9 mouse cellular contexts compared by ENCODE assay signal in the genomic region with DNA sequence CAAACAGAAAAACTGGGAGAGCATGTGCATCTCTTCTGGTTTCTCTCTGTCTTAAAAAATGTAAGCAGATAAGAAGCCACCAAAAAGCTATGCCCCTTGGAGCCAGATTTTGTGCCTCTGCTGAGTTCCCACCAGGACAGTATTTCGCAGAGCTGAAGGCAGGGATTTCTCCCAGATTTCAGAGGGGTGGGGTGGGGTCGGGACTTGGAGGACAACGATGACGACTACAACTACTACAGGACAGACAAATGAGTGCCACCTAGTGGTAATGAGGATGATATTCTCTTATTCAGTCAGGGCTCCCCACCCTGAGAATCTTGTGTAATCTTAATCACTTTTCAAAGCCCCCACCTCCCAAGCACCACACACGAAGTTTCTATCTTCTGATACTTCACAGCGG. TPM values are rescaled to one million over a fixed set of nuclear protein-coding genes. Genes with fewer than 3 reads are reported as not detected.
DNase-seq lines count a peak whose midpoint lies in the region; ATAC-seq and TF ChIP-seq lines count a peak whose summit lies in the region.
"Had no signal": no experiment of that assay in that cellular context is flagged by ENCODE, and none has a peak within 500 bp of the region (broad histone marks: within the 10 kb centered on the region; RNA-seq: fewer than 3 reads in every experiment).

No protein-coding gene starts in this region.

- peak; percentile 30 for DNase-seq in kidney, adult 2 months
- no peak for DNase-seq in kidney, adult 8-10 months
- DNase-seq in ES-CJ7 (ENCODE audit: low read depth, low spot score), result peak; percentile 63
- DNase-seq in limb, embryonic 14.5 days (ENCODE audit: low spot score), result peak; percentile 71
- DNase-seq in urinary bladder, postnatal 25 days (ENCODE audit: low spot score), result no peak
- DNase-seq in adrenal gland, postnatal 10 days, result no peak

- H3K27ac ChIP-seq in kidney, adult 2 months (ENCODE audit: insufficient read depth, low read depth, low read length), result no peak overlapping the region
- no peak overlapping the region for H3K27ac ChIP-seq in embryonic facial prominence, embryonic 15.5 days (replicated peaks)
- H3K27ac ChIP-seq in limb, embryonic 14.5 days (replicated peaks; ENCODE audit: low read depth, low read length), result no peak overlapping the region
- H3K27ac ChIP-seq in small intestine, adult 2 months (ENCODE audit: insufficient read depth, low read depth, low read length), result no peak overlapping the region
- H3K27ac ChIP-seq: liver, embryonic 15.5 days had no signal

- no peak overlapping the region for H3K9ac ChIP-seq in embryonic facial prominence, embryonic 15.5 days
- no peak overlapping the region for H3K9ac ChIP-seq in limb, embryonic 14.5 days (ENCODE audit: low read depth, low read length, severe bottlenecking)
- H3K9ac ChIP-seq: liver, embryonic 15.5 days had no signal

- no peaks in the 10 kb centered on the region for H3K9me3 ChIP-seq in embryonic facial prominence, embryonic 15.5 days (replicated peaks)
- H3K9me3 ChIP-seq in limb, embryonic 14.5 days (ENCODE audit: control insufficient read depth, low read length), result no peaks in the 10 kb centered on the region
- H3K9me3 ChIP-seq: liver, embryonic 15.5 days had no signal

- no peak for TF ChIP-seq POLR2A in kidney, adult 2 months (IDR thresholded peaks at IDR 0.05; ENCODE audit: low read depth, low read length)
- no peak for TF ChIP-seq POLR2A in limb, embryonic 14.5 days (IDR thresholded peaks at IDR 0.05; ENCODE audit: borderline replicate concordance, extremely low read depth, insufficient read depth, insufficient read length)
- no peak for TF ChIP-seq POLR2A in small intestine, adult 2 months (IDR thresholded peaks at IDR 0.05; ENCODE audit: low read depth, low read length)

- H3K4me3 ChIP-seq in kidney, adult 2 months (ENCODE audit: insufficient read depth, low read depth, low read length), result no peak overlapping the region
- no peak overlapping the region for H3K4me3 ChIP-seq in embryonic facial prominence, embryonic 15.5 days (replicated peaks)
- H3K4me3 ChIP-seq in limb, embryonic 14.5 days (replicated peaks; ENCODE audit: low read length), result no peak overlapping the region
- H3K4me3 ChIP-seq in small intestine, adult 2 months (ENCODE audit: low read depth, low read length), result no peak overlapping the region
- H3K4me3 ChIP-seq: liver, embryonic 15.5 days had no signal

- peak overlapping the region; percentile 34 for H3K4me2 ChIP-seq in embryonic facial prominence, embryonic 15.5 days (replicated peaks)
- no peak overlapping the region for H3K4me2 ChIP-seq in limb, embryonic 14.5 days (replicated peaks; ENCODE audit: low read depth, low read length, severe bottlenecking)
- H3K4me2 ChIP-seq: liver, embryonic 15.5 days had no signal

- TF ChIP-seq CTCF in kidney, adult 2 months (conservative IDR thresholded peaks at IDR 0.05; ENCODE audit: insufficient read depth, insufficient read length, low read depth, low read length), result peak; percentile 42
- peak; percentile 60; the same call in 1 of the 2 replicates for TF ChIP-seq CTCF in small intestine, adult 2 months (IDR thresholded peaks at IDR 0.05; ENCODE audit: extremely low read depth, insufficient read length, insufficient replicate concordance, low read depth, low read length)

- 17% methylated on average over 6 of the region's 6 CpGs for WGBS in kidney, adult 2 months
- 19% methylated on average over 6 of the region's 6 CpGs for WGBS in embryonic facial prominence, embryonic 15.5 days
- WGBS in limb, embryonic 14.5 days, result 24% methylated on average over 6 of the region's 6 CpGs
- 21% methylated on average over 6 of the region's 6 CpGs for WGBS in small intestine, adult 2 months

- H3K36me3 ChIP-seq in kidney, adult 2 months (ENCODE audit: control insufficient read depth, insufficient read depth, low read length), result no peaks in the 10 kb centered on the region
- no peaks in the 10 kb centered on the region for H3K36me3 ChIP-seq in embryonic facial prominence, embryonic 15.5 days
- no peaks in the 10 kb centered on the region for H3K36me3 ChIP-seq in limb, embryonic 14.5 days (ENCODE audit: control insufficient read depth, insufficient read depth, low read length)
- no peaks in the 10 kb centered on the region for H3K36me3 ChIP-seq in small intestine, adult 2 months (ENCODE audit: control insufficient read depth, insufficient read depth, low read length)
- H3K36me3 ChIP-seq: liver, embryonic 15.5 days had no signal

- H3K4me1 ChIP-seq in kidney, adult 2 months (ENCODE audit: control insufficient read depth, insufficient read depth, low read length), result no peaks in the 10 kb centered on the region
- no peaks in the 10 kb centered on the region for H3K4me1 ChIP-seq in embryonic facial prominence, embryonic 15.5 days
- H3K4me1 ChIP-seq in limb, embryonic 14.5 days (ENCODE audit: control insufficient read depth, insufficient read depth, low read length), result no peaks in the 10 kb centered on the region
- peaks cover 4% of the 10 kb centered on the region; the same call in 1 of the 2 replicates for H3K4me1 ChIP-seq in small intestine, adult 2 months (ENCODE audit: control insufficient read depth, insufficient read depth, insufficient read length, low read length)
- H3K4me1 ChIP-seq: liver, embryonic 15.5 days had no signal

- no peak for ATAC-seq in embryonic facial prominence, embryonic 15.5 days (ENCODE audit: insufficient number of reproducible peaks, low FRiP score, low TSS enrichment, low read depth)
- peak; percentile 37 for ATAC-seq in limb, embryonic 14.5 days (ENCODE audit: low FRiP score, low read depth)

- H3K27me3 ChIP-seq in kidney, adult 2 months (replicated peaks; ENCODE audit: control insufficient read depth, insufficient read depth, low read length), result no peaks in the 10 kb centered on the region
- no peaks in the 10 kb centered on the region for H3K27me3 ChIP-seq in embryonic facial prominence, embryonic 15.5 days
- no peaks in the 10 kb centered on the region for H3K27me3 ChIP-seq in limb, embryonic 14.5 days (ENCODE audit: control insufficient read depth, insufficient read depth, low read length)
- no peaks in the 10 kb centered on the region; the same call in 1 of the 2 replicates for H3K27me3 ChIP-seq in small intestine, adult 2 months (ENCODE audit: control insufficient read depth, insufficient read depth, low read length)
- H3K27me3 ChIP-seq: liver, embryonic 15.5 days had no signal

RNA-seq across cellular contexts. Expression of a gene that starts 1.0 kb away (rescaled TPM):
- polyA plus RNA-seq in kidney, adult 2 months (2012; rRNA removed), result not detected in 2 replicates
- polyA plus RNA-seq in embryonic facial prominence, embryonic 15.5 days (2015; fragmentation: Nextera tagmentation; extraction: Ambion mirVana), result 2.2 and 3.2 TPM in 2 replicates
- polyA plus RNA-seq in limb, embryonic 14.5 days (2012; rRNA removed), result 0.14 and 0.26 TPM in 2 replicates
- polyA plus RNA-seq in limb, embryonic 14.5 days (2014; fragmentation: Nextera tagmentation; extraction: Ambion mirVana), result 1.1 and 1.6 TPM in 2 replicates
- not detected in 2 replicates for polyA plus RNA-seq in small intestine, adult 2 months (2012; rRNA removed)
- total RNA-seq in adrenal gland, postnatal 10 days (2021), result under 1 TPM; 0.24 to 0.27 TPM
- polyA plus RNA-seq: liver, embryonic 15.5 days had no signal

RNA-seq across cellular contexts. Expression of a gene that starts 52.2 kb away (rescaled TPM):
- polyA plus RNA-seq in kidney, adult 2 months (2012; rRNA removed), result 0.03 and 0.08 TPM in 2 replicates
- 0.34 and 0.45 TPM in 2 replicates for polyA plus RNA-seq in embryonic facial prominence, embryonic 15.5 days (2015; fragmentation: Nextera tagmentation; extraction: Ambion mirVana)
- polyA plus RNA-seq in limb, embryonic 14.5 days (2012; rRNA removed), result 0.10 TPM in 2 replicates
- 0.10 TPM in 1 of 2 replicates, not detected in the other for polyA plus RNA-seq in limb, embryonic 14.5 days (2014; fragmentation: Nextera tagmentation; extraction: Ambion mirVana)
- 0.04 TPM in 1 of 2 replicates, not detected in the other for polyA plus RNA-seq in small intestine, adult 2 months (2012; rRNA removed)
- total RNA-seq in adrenal gland, postnatal 10 days (2021), result not detected
- polyA plus RNA-seq: liver, embryonic 15.5 days had no signal

Comparison
In these comparisons a context has a peak if more than half of its experiments do, and no peak if none do; other contexts are left out.
1. DNase-seq: peak in kidney, adult 2 months (single experiment), ES-CJ7 (single experiment) and limb, embryonic 14.5 days (single experiment); none in kidney, adult 8-10 months (0 of 2), urinary bladder, postnatal 25 days (single experiment) and adrenal gland, postnatal 10 days (single experiment).